Mouse (Mus musculus) bone marrow macrophage, adult 2 months (primary cell): ENCODE data around the gene Bcr.

Experiments used
- CTCF ChIP-seq: IDR thresholded peaks from 2 replicates; pipeline ENCODE4 v1.5.1; 2012; ENCODE audit warnings: low read depth, mild to moderate bottlenecking, low read length, moderate library complexity
- POLR2A ChIP-seq: IDR thresholded peaks from 2 replicates; pipeline ENCODE4 v1.6.1; 2012; ENCODE audit warnings: mild to moderate bottlenecking, low read depth, low read length, borderline replicate concordance

GRCm38 (mm10) chr10:75222611-75222998 lies 162.2 kb downstream of the Bcr start:
- TF ChIP-seq CTCF, result no peak
- no peak for TF ChIP-seq POLR2A
